Mouse (Mus musculus) stomach, embryonic 16.5 days (tissue): ENCODE results near the gene Ptcd1. TPM values are rescaled to one million over a fixed set of nuclear protein-coding genes. Genes with fewer than 3 reads are reported as not detected.

Experiments used
- ATAC-seq: fragments of 200-750 bp; cut with Nextera tagmentation; 2 replicates; pipeline ENCODE4 v1.8.0; 2017; ENCODE audit warnings: moderate number of reproducible peaks, moderate TSS enrichment; ENCODE audit not compliant: insufficient read depth, low FRiP score
- H3K27ac ChIP-seq: fragments of 300-500 bp; sonication (generic); 2 replicates; pipeline ENCODE4 v1.5.1; 2014; ENCODE audit warnings: low read length
- H3K27me3 ChIP-seq: fragments of 300-500 bp; sonication (generic); 2 replicates; pipeline ENCODE4 v1.6.1; 2014; ENCODE audit warnings: low read length, control low read depth, mixed read lengths; ENCODE audit not compliant: control insufficient read depth, insufficient read depth
- H3K36me3 ChIP-seq: fragments of 300-500 bp; sonication (generic); 2 replicates; pipeline ENCODE4 v1.6.1; 2014; ENCODE audit warnings: low read length; ENCODE audit not compliant: control insufficient read depth, insufficient read depth
- H3K4me1 ChIP-seq: fragments of 300-500 bp; sonication (generic); 2 replicates; pipeline ENCODE4 v1.6.1; 2014; ENCODE audit warnings: low read length, control low read depth, mixed read lengths; ENCODE audit not compliant: control insufficient read depth, insufficient read depth
- H3K4me2 ChIP-seq: fragments of 300-500 bp; sonication (generic); 2 replicates; pipeline ENCODE4 v1.6.1; 2014; ENCODE audit warnings: low read depth, low read length, mixed read lengths
- H3K4me3 ChIP-seq: fragments of 300-500 bp; sonication (generic); replicated peaks from 2 replicates; pipeline ENCODE4 v1.5.1; 2014; ENCODE audit warnings: mild to moderate bottlenecking, low read length
- H3K9ac ChIP-seq: fragments of 300-500 bp; sonication (generic); 2 replicates; pipeline ENCODE4 v1.6.1; 2014; ENCODE audit warnings: low read length
- H3K9me3 ChIP-seq: fragments of 300-500 bp; sonication (generic); replicated peaks from 2 replicates; pipeline ENCODE4 v1.6.1; 2016; ENCODE audit warnings: low read length, control low read depth; ENCODE audit not compliant: control insufficient read depth
- WGBS: fragments of 180-500 bp; shearing (Covaris S2); extraction: QIAGEN DNeasy Blood & Tissue Kit; methylation state at CpG from one replicate; pipeline ENCODE4 v1.1.7; 2014; 5-methylcytosine and 5-hydroxymethylcytosine counted together
- polyA plus RNA-seq: library from polyadenylated mRNA; unstranded; fragments of >200 nt; fragmentation: Nextera tagmentation; extraction: Ambion mirVana; gene quantifications from 2 replicates; pipeline ENCODE4 v1.2.1, GENCODE M21; 2015

Gene Ptcd1
- polyA plus RNA-seq, 1 experiment from 2014 or later: 15.1 TPM

DNA sequence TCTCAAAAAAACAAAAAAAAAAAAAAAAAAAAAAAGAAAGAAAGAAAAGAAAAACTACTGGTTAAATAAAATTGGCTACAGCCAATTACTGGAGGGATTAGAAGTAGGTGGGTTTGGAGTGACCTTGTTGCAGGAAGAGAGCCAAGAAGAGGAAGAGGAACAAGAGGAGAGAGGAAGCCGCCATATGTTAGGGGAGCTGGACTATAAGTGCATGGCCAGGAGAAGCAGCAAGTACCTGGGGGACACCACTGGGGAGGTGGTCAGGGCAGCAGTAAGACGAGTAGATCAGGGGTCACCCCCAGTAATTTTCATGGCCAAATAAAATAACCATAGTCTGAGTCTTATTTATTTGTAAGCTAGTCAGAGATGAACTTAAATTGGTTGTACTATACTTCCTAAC lies 18.3 kb upstream of the Ptcd1 start:
- Histone ChIP-seq H3K27ac (no peak overlapping the region), H3K36me3 (peaks cover 36% of the 10 kb centered on the region), H3K4me2 (no peak overlapping the region), H3K4me3 (no peak overlapping the region), H3K4me1 (peaks cover 8% of the 10 kb centered on the region), H3K9me3 (no peaks in the 10 kb centered on the region), H3K9ac (no peak overlapping the region), H3K27me3 (no peaks in the 10 kb centered on the region)
- 83% methylated on average over 2 of the region's 2 CpGs for WGBS
- no peak for ATAC-seq

DNA sequence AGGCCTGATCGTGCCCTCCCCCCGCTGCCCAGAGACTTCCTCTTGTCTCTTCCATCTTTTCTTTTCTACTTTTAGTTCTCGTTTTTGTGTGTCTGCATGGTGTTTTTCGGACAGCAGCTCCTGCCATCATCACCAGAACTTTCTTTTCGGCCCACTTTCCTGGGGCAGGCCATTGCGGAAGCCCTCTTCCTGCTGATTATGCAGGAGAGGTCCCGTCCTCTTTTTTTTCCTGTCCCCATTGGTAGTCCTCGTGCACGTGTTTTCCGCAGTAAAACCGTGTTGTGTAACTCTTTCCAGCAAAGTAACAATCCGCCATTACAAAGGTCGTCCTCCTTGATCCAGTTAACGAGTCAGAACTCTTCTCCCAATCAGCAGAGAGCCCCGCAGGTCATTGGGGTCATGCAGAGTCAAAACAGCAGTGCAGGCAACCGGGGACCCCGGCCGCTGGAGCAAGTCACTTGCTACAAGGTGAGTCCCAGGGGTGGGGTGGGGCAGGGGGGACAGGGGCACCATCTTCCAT lies 11.6 kb upstream of the Ptcd1 start:
- Histone ChIP-seq H3K27ac (no peak overlapping the region), H3K9me3 (no peaks in the 10 kb centered on the region), H3K4me2 (no peak overlapping the region), H3K9ac (no peak overlapping the region), H3K4me1 (no peaks in the 10 kb centered on the region), H3K4me3 (no peak overlapping the region), H3K27me3 (no peaks in the 10 kb centered on the region), H3K36me3 (peaks cover 27% of the 10 kb centered on the region)
- 79% methylated on average over 18 of the region's 18 CpGs for WGBS
- ATAC-seq: no peak

DNA sequence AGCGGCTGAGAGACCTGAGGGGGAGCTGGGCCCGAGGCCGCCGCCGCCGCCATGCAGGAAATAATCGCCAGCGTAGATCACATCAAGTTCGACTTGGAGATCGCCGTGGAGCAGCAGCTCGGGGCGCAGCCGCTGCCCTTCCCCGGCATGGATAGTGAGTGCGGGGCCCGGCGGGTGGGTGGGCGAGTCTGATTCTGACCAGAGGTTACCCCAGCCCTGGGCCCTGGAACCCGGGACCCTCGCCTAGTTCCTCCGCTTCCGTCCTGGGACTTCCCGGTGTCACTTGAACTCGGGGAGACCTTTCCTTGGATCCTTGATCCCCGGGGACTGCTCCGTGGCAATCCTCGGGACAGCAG lies 376 bp upstream of the Ptcd1 start:
- peak overlapping the region; percentile 95 for H3K4me3 ChIP-seq
- H3K9ac ChIP-seq: peak overlapping the region; percentile 99
- WGBS: under 1% methylated on average over 26 of the region's 28 CpGs
- no peak for ATAC-seq
- H3K27ac ChIP-seq: peak overlapping the region; percentile 81
- no peaks in the 10 kb centered on the region for H3K36me3 ChIP-seq
- H3K4me1 ChIP-seq: peaks cover 19% of the 10 kb centered on the region
- H3K4me2 ChIP-seq: peak overlapping the region; percentile 85
- H3K27me3 ChIP-seq: no peaks in the 10 kb centered on the region
- H3K9me3 ChIP-seq: no peaks in the 10 kb centered on the region

DNA sequence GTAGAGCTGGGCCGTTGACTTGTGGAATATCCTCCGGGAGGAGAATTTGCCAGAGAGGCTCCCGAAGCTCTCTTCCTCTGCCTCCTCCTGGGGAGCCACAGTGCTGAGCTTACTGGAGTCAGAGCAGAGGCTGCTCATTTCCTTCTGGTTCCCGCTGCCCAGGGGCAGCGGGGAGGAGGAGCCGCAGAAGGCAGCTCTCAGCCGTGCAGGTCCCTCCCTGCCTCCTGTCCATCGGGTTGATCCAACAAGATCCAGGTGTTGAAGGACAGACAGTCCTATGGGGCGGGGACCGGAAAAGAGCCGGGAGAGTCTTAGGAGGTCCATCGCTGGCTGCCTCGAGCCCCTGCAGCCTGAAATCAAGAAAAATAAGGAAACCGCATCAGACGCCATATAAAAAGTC lies 1.7 kb downstream of the Ptcd1 start:
- Histone ChIP-seq H3K4me1 (peaks cover 19% of the 10 kb centered on the region), H3K36me3 (no peaks in the 10 kb centered on the region), H3K9ac (no peak overlapping the region), H3K27ac (no peak overlapping the region), H3K4me3 (no peak overlapping the region), H3K27me3 (no peaks in the 10 kb centered on the region), H3K9me3 (no peaks in the 10 kb centered on the region), H3K4me2 (no peak overlapping the region)
- no peak for ATAC-seq
- WGBS: 89% methylated on average over 15 of the region's 15 CpGs

DNA sequence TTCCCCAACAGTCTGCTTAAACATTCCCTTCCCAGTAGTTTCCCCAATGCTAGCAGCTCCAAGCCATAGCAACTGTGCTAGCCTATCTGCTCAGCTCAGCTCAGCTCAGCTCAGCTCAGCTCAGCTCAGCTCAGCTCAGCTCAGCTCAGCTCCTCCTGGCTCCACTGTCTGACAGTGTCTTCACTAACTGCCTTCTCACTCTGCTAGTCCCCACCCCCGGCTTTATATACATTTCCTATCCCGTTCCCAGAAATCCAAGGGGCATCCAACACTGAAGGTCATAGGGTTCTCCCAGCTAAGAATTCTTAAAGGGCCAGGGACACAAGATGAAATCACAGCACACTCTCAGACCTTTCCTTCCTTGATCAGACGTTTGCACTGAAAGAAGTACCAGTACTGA lies 2.2 kb downstream of the Ptcd1 start:
- H3K4me2 ChIP-seq: no peak overlapping the region
- no peak for ATAC-seq
- H3K27ac ChIP-seq: no peak overlapping the region
- H3K4me1 ChIP-seq: peaks cover 19% of the 10 kb centered on the region
- H3K4me3 ChIP-seq: no peak overlapping the region
- H3K9me3 ChIP-seq: no peaks in the 10 kb centered on the region
- H3K27me3 ChIP-seq: no peaks in the 10 kb centered on the region
- 0 out of 2 replicates have a peak overlapping the region, but pooled peaks have one; percentile 2 for H3K9ac ChIP-seq
- 40% methylated on average over 3 of the region's 3 CpGs for WGBS
- H3K36me3 ChIP-seq: no peaks in the 10 kb centered on the region

DNA sequence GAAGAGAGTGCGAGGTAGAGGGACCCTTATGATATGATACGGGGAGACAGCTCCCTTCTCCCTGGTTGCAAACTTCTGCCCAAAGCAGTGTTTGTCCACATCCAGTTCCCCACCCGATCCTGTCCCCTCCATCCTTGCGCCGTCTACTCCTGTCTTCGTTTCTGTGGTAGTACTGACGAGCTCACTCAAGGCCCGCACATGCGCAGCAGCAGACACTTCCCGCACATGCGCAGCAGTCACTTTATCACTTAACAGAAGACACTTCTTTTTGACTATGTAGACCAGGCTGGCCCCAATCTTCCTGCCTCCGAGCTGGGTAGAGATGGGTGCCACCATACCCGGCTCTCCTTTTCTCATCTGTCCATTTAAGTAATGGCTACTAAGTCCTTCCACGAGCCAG lies 5.5 kb downstream of the Ptcd1 start:
- no peak for ATAC-seq
- no peak overlapping the region for H3K4me2 ChIP-seq
- H3K27me3 ChIP-seq: no peaks in the 10 kb centered on the region
- H3K27ac ChIP-seq: no peak overlapping the region
- no peak overlapping the region for H3K9ac ChIP-seq
- H3K4me1 ChIP-seq: peaks cover 8% of the 10 kb centered on the region
- 93% methylated on average over 14 of the region's 14 CpGs for WGBS
- no peaks in the 10 kb centered on the region; the same call in 1 of the 2 replicates for H3K36me3 ChIP-seq
- no peak overlapping the region for H3K4me3 ChIP-seq
- H3K9me3 ChIP-seq: no peaks in the 10 kb centered on the region

DNA sequence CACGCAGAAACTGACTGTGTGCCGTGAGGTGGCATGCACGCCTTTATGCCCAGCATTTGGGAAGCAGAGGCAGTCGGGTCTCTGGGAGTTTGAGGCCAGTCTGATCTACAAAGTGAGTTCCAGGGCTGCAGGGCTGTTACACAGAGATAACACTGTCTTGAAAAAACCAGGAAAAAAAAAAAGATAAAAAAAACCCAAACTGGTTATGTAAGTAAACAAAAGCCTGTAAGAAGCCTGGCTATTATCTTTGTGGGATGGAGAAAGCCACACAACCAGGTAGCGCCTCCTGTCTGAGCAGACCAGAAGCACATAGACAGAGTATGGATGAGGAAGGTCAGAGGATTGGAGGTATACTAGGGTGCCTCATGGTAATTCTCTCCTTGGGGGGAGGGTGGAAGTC lies 14.2 kb downstream of the Ptcd1 start:
- Histone ChIP-seq H3K27ac (no peak overlapping the region), H3K36me3 (peaks cover 24% of the 10 kb centered on the region; the same call in 1 of the 2 replicates), H3K9me3 (no peaks in the 10 kb centered on the region), H3K9ac (no peak overlapping the region), H3K4me1 (no peaks in the 10 kb centered on the region), H3K4me3 (no peak overlapping the region), H3K4me2 (no peak overlapping the region), H3K27me3 (no peaks in the 10 kb centered on the region)
- ATAC-seq: no peak
- 85% methylated on average over 5 of the region's 5 CpGs for WGBS

DNA sequence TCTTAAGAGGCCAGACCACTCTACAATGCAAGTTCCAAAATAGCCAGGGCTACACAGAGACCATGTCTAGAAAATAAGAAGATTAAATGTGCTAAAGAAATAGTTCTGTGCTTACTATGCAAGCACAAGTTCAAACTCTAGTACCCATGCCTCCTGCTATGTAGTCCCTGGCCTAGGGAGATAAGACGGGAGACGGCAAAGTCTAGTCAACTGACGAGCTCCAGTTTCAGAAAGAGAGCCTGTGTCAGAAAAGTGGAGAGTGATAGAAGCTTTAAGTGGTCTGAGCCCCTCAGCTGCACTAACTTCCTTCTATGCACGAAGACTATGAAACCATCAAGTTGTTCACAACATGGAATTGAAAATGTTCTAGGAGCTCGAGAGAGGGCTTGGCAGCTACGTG lies 17.6 kb downstream of the Ptcd1 start:
- Histone ChIP-seq H3K36me3 (peaks cover 31% of the 10 kb centered on the region), H3K4me2 (no peak overlapping the region), H3K27ac (no peak overlapping the region), H3K4me1 (no peaks in the 10 kb centered on the region), H3K4me3 (no peak overlapping the region), H3K9me3 (no peaks in the 10 kb centered on the region), H3K27me3 (no peaks in the 10 kb centered on the region), H3K9ac (no peak overlapping the region)
- WGBS: 88% methylated on average over 6 of the region's 6 CpGs
- no peak for ATAC-seq

DNA sequence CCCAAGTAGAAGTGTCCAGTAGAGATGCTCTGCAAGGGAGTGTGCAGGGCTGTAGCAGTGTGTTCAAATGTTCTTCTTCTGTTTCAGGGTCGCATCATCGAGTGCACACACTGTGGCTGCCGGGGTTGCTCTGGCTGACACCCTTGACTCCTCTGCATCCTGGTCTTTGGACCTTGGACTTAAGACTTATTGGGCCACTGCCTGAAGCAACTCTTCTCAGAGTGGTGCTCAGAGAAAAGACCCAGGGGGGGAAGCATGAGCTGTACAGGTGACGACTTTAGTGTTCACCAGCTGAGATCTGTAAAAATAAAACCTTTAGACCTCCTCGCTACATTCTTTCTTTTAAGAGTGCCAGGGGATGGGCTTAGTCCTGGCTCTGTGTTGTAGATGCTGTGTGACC lies 19.2 kb downstream of the Ptcd1 start:
- Histone ChIP-seq H3K9ac (no peak overlapping the region), H3K4me3 (no peak overlapping the region), H3K9me3 (no peaks in the 10 kb centered on the region), H3K27ac (no peak overlapping the region), H3K36me3 (peaks cover 36% of the 10 kb centered on the region), H3K4me2 (no peak overlapping the region), H3K4me1 (no peaks in the 10 kb centered on the region), H3K27me3 (no peaks in the 10 kb centered on the region)
- ATAC-seq: no peak
- 86% methylated on average over 5 of the region's 5 CpGs for WGBS

DNA sequence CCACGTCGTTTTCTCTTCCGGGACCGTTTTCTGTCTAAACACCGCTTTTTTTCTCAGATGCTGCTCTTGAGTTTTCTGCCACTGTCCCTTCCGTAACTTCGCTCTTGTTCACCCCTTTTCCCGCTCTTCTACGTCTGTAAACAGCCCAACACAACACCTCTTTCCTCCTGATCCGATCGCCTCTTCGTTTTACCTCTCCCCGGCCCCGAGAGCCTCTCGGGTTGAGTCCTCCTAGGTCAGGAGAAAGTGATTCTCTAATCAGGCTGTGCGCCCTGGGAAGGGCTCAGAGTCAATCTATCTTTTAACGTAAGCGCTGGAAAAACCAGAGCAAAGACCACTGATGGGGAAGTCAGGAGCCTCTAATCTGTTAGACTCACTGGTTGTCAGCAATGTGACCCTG lies 26.3 kb downstream of the Ptcd1 start:
- Histone ChIP-seq H3K9me3 (no peaks in the 10 kb centered on the region), H3K27me3 (no peaks in the 10 kb centered on the region), H3K36me3 (peaks cover 19% of the 10 kb centered on the region), H3K9ac (peak overlapping the region; percentile 87), H3K4me1 (peaks cover 15% of the 10 kb centered on the region), H3K27ac (peak overlapping the region; percentile 87), H3K4me3 (peak overlapping the region; percentile 94), H3K4me2 (peak overlapping the region; percentile 86)
- ATAC-seq: no peak
- under 1% methylated on average over 18 of the region's 18 CpGs for WGBS
